Mouse (Mus musculus): Measurements from ENCODE around the gene Asxl1. TPM values are rescaled to one million over a fixed set of nuclear protein-coding genes. Genes with fewer than 3 reads are reported as not detected.
"Not testable (repeated sequence)": the region's sequence is repeated elsewhere in the genome, so short reads cannot be mapped to it uniquely, and the experiment has no call there.

Gene Asxl1
- polyA plus RNA-seq, 1 experiment from 2014 or later, result 19.6 TPM

DNA sequence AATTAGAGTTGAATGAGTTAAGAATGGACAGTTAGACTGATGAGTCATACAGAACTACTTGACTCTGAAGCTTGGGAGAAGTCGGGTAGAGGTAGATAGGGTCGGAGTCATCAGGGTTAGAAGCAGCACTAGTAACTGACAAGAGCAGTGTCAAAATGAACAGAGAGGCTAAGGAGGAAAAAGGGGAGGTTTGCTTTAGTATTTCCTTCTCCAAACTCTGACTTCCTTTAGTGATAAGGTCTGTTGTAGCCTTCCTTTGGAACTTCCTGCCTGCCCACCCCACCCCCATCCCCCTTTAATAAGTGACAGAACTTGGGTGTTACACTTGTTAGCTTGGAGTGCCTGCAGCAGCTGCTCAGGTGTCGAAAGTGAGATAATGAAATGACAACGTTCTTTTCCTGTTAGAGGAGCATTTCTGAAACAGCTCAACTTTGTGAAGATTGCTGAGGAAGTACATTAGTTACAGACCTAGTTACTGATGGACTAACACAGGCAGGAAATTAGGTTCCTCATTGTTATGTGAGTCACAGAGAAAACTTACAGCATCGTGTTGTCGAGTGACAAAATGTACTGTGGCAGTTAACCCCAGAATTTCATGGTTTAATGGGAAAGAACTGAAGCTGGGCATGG, 5.0 kb downstream of the Asxl1 start:
- ATAC-seq (ENCODE audit: low FRiP score) (no peak), DNase-seq (ENCODE audit: low spot score, missing footprints) (no peak)
- Histone ChIP-seq H3K4me2 (no peak overlapping the region), H3K4me1 (ENCODE audit: control insufficient read depth, insufficient read depth, low read length) (peaks cover 21% of the 10 kb centered on the region), H3K9ac (ENCODE audit: low read length) (no peak overlapping the region), H3K27me3 (ENCODE audit: control insufficient read depth, insufficient read depth, low read length) (no peaks in the 10 kb centered on the region), H3K4me3 (ENCODE audit: low read depth, low read length) (no peak overlapping the region), H3K9me3 (ENCODE audit: control insufficient read depth, low read length) (no peaks in the 10 kb centered on the region), H3K36me3 (ENCODE audit: control insufficient read depth, insufficient read depth, low read length) (0 out of 2 replicates have a peak, but pooled peaks cover 2% of the 10 kb centered on the region), H3K27ac (ENCODE audit: low read depth, low read length) (no peak overlapping the region)
- 68% methylated on average over 6 of the region's 6 CpGs for WGBS

DNA sequence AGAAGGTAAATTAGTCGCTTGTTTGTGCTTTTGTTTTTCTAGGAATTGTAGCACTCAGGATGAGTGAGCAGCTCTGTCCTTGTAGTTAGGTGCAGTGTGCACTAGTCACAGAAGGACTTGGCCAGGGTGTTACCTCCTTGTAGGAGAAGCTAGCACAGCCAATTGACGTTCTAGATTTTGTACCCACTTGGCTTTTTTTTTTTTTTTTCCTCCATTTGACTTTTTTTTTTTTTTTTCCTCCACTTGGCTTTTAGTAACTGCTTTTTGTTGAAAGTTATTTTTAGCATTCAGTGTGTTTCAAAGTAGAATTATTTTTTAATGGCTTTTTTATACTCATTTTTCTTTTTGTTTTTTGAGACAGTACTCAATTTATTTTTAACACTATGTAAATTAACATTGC, 9.0 kb downstream of the Asxl1 start:
- DNase-seq (ENCODE audit: low spot score, missing footprints), result no peak
- Histone ChIP-seq H3K4me2 (no peak overlapping the region), H3K4me1 (ENCODE audit: control insufficient read depth, insufficient read depth, low read length) (0 out of 2 replicates have a peak, but pooled peaks cover 4% of the 10 kb centered on the region), H3K4me3 (ENCODE audit: low read depth, low read length) (no peak overlapping the region), H3K27me3 (ENCODE audit: control insufficient read depth, insufficient read depth, low read length) (no peaks in the 10 kb centered on the region), H3K9me3 (ENCODE audit: control insufficient read depth, low read length) (no peaks in the 10 kb centered on the region), H3K27ac (ENCODE audit: low read depth, low read length) (no peak overlapping the region), H3K9ac (ENCODE audit: low read length) (no peak overlapping the region), H3K36me3 (ENCODE audit: control insufficient read depth, insufficient read depth, low read length) (peaks cover 22% of the 10 kb centered on the region)
- no peak for ATAC-seq (ENCODE audit: low FRiP score)
- WGBS, result 89% methylated on average over 2 of the region's 2 CpGs

DNA sequence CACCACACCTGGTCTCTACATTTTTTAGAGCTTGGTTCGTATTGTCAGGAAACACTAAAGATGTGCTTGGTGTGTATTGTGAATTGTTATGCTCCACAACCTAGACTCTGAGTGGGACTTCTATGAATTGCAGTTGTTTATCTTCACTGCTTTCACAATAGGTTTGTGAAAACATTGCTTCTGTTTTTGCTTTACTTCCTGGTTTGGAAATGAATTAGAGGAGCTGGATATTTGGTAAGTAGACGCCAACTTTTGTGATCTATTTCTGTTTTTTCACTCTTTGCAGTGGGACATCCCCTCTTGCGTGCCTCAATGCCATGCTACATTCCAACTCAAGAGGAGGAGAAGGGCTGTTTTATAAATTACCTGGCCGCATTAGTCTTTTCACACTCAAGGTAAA, 11.2 kb downstream of the Asxl1 start:
- Histone ChIP-seq H3K27ac (ENCODE audit: low read depth, low read length) (no peak overlapping the region), H3K9me3 (ENCODE audit: control insufficient read depth, low read length) (no peaks in the 10 kb centered on the region), H3K4me2 (no peak overlapping the region), H3K9ac (ENCODE audit: low read length) (no peak overlapping the region), H3K4me1 (ENCODE audit: control insufficient read depth, insufficient read depth, low read length) (no peaks in the 10 kb centered on the region), H3K27me3 (ENCODE audit: control insufficient read depth, insufficient read depth, low read length) (no peaks in the 10 kb centered on the region), H3K4me3 (ENCODE audit: low read depth, low read length) (no peak overlapping the region), H3K36me3 (ENCODE audit: control insufficient read depth, insufficient read depth, low read length) (peaks cover 22% of the 10 kb centered on the region)
- DNase-seq (ENCODE audit: low spot score, missing footprints) (no peak), ATAC-seq (ENCODE audit: low FRiP score) (no peak)
- WGBS, result 96% methylated on average over 4 of the region's 4 CpGs

DNA sequence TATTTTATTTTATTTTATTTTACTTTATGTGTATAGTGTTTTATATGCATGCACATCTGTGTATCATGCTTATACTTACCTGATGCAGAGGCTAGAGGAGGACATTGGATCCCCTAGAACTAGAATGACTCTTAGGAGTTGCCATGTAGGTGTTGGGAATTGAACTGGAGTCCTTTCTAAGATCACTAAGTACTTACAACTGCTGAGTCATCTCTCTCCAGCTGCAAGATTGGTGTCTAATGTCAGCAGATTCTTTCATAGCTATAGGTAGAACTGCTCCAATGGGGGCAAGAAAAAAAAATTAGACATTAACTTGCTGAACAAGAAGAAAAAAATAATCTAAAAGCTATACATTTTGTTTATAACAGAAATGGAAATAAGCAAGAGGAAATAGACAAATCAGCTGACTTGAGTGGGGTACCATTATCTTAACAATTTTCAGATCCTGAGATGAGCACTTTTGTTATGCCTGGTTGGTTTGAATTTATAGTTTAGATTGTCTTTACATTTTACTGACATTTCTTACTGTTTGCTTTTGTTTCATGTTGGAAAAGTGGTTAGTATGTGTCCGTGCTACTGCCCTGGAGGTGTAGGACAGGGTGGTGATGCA, 15.6 kb downstream of the Asxl1 start:
- Histone ChIP-seq H3K4me3 (ENCODE audit: low read depth, low read length) (no peak overlapping the region), H3K27ac (ENCODE audit: low read depth, low read length) (no peak overlapping the region), H3K36me3 (ENCODE audit: control insufficient read depth, insufficient read depth, low read length) (peaks cover 23% of the 10 kb centered on the region), H3K4me2 (no peak overlapping the region), H3K9me3 (ENCODE audit: control insufficient read depth, low read length) (no peaks in the 10 kb centered on the region), H3K9ac (ENCODE audit: low read length) (no peak overlapping the region), H3K27me3 (ENCODE audit: control insufficient read depth, insufficient read depth, low read length) (no peaks in the 10 kb centered on the region), H3K4me1 (ENCODE audit: control insufficient read depth, insufficient read depth, low read length) (no peaks in the 10 kb centered on the region)
- ATAC-seq (ENCODE audit: low FRiP score) (no peak), DNase-seq (ENCODE audit: low spot score, missing footprints) (no peak)
- 97% methylated on average over 1 of the region's 1 CpGs for WGBS

DNA sequence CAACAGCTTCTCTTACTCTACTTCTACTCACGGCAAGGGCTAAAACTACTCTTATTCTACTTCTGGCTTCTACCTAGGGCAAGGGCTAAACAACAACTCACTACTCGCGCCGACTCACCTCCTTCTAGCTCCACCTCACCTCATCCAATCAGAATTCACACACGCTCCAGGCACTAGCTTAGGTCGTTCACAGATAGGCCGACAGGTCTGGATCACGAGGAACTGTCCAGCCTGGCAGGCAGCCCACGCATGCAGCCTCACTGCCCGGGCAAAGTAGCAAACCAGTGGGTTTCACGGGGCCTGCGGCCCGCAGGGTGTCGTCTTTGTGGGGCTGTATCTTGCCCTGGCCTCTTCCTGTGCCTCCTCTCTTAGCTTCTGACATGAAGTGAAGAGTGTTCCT, 18.9 kb downstream of the Asxl1 start:
- DNase-seq (ENCODE audit: low spot score, missing footprints); H3K9ac ChIP-seq (ENCODE audit: low read length); H3K27ac ChIP-seq (ENCODE audit: low read depth, low read length); H3K4me1 ChIP-seq (ENCODE audit: control insufficient read depth, insufficient read depth, low read length); H3K27me3 ChIP-seq (ENCODE audit: control insufficient read depth, insufficient read depth, low read length); ATAC-seq (ENCODE audit: low FRiP score); H3K9me3 ChIP-seq (ENCODE audit: control insufficient read depth, low read length); H3K4me3 ChIP-seq (ENCODE audit: low read depth, low read length); H3K4me2 ChIP-seq: not testable (repeated sequence)
- 92% methylated on average over 14 of the region's 14 CpGs for WGBS
- peaks cover 11% of the 10 kb centered on the region; the same call in 1 of the 2 replicates for H3K36me3 ChIP-seq (ENCODE audit: control insufficient read depth, insufficient read depth, low read length)

DNA sequence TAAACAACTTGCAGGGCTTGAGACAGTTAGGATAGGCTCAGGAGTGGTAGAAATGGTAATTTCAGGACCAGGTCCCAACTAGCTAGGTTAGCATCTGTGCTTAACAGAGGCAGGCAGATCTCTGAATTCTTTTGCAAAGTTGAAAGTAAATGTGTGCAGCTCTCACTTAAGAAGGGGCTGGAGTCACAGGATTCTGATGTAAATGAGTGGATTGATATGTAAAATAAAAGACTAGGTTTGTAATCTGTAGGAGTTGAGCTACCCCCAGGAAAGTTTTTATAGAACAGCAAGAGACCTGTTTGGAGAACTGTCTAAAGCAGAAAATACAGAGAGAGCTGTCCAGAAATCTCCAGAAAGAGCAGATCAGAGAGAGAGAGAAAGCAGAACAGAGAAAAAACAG, 25.2 kb downstream of the Asxl1 start:
- ATAC-seq (ENCODE audit: low FRiP score), result no peak
- Histone ChIP-seq H3K36me3 (ENCODE audit: control insufficient read depth, insufficient read depth, low read length) (peaks cover 9% of the 10 kb centered on the region; the same call in 1 of the 2 replicates), H3K4me2 (no peak overlapping the region), H3K4me3 (ENCODE audit: low read depth, low read length) (no peak overlapping the region), H3K27me3 (ENCODE audit: control insufficient read depth, insufficient read depth, low read length) (no peaks in the 10 kb centered on the region), H3K9me3 (ENCODE audit: control insufficient read depth, low read length) (no peaks in the 10 kb centered on the region), H3K27ac (ENCODE audit: low read depth, low read length) (no peak overlapping the region), H3K4me1 (ENCODE audit: control insufficient read depth, insufficient read depth, low read length) (no peaks in the 10 kb centered on the region), H3K9ac (ENCODE audit: low read length) (no peak overlapping the region)
- DNase-seq (ENCODE audit: low spot score, missing footprints), result no peak

DNA sequence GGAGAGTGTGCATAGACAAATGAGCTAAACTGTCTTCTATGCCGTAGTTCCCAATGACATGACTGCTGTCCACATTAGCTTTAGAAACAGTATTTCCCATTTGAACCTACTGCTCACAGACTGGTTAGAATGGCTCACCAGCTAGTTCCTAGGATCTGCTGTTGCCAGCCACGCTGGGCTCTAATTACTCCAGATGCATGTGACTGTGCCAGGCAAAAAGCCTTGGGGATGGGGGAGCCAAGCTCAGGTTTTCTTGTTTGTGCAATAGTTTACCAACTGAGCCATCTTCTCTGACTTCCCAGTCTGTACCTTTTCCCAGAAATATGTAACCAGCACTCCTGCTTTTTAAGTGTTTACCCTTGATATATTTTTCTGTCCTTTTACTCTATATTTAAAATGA, 29.8 kb downstream of the Asxl1 start:
- H3K4me1 ChIP-seq (ENCODE audit: control insufficient read depth, insufficient read depth, low read length), result no peaks in the 10 kb centered on the region
- H3K27me3 ChIP-seq (ENCODE audit: control insufficient read depth, insufficient read depth, low read length), result no peaks in the 10 kb centered on the region
- WGBS, result 86% methylated on average over 2 of the region's 2 CpGs
- no peak overlapping the region for H3K27ac ChIP-seq (ENCODE audit: low read depth, low read length)
- H3K36me3 ChIP-seq (ENCODE audit: control insufficient read depth, insufficient read depth, low read length), result peaks cover 3% of the 10 kb centered on the region; the same call in 1 of the 2 replicates
- H3K4me2 ChIP-seq, result no peak overlapping the region
- H3K9ac ChIP-seq (ENCODE audit: low read length), result no peak overlapping the region
- no peak overlapping the region for H3K4me3 ChIP-seq (ENCODE audit: low read depth, low read length)
- DNase-seq (ENCODE audit: low spot score, missing footprints), result no peak
- ATAC-seq (ENCODE audit: low FRiP score), result no peak
- H3K9me3 ChIP-seq (ENCODE audit: control insufficient read depth, low read length), result no peaks in the 10 kb centered on the region

DNA sequence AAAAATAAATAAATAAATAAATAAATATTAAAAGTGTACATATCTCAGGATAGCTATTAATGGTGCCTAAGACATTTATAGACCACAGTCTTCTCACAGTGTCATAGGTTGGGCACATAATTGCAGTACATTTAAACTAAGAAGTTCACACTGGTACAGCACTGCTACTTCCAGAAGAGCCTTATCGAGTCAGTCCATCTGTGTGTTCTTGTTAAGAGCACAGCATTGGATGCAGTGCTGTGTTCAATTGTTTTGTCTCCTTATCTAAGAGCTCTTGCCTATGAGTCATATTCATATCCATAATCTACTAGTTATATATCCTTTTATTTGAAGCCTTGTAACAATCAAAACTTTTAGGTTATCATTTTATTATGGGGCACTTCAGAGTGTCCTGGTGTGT, 34.9 kb downstream of the Asxl1 start:
- WGBS, result 98% methylated on average over 1 of the region's 1 CpGs
- Histone ChIP-seq H3K4me1 (ENCODE audit: control insufficient read depth, insufficient read depth, low read length) (no peaks in the 10 kb centered on the region), H3K36me3 (ENCODE audit: control insufficient read depth, insufficient read depth, low read length) (peaks cover 3% of the 10 kb centered on the region; the same call in 1 of the 2 replicates), H3K27ac (ENCODE audit: low read depth, low read length) (no peak overlapping the region), H3K4me3 (ENCODE audit: low read depth, low read length) (no peak overlapping the region), H3K9me3 (ENCODE audit: control insufficient read depth, low read length) (no peaks in the 10 kb centered on the region), H3K4me2 (no peak overlapping the region), H3K27me3 (ENCODE audit: control insufficient read depth, insufficient read depth, low read length) (no peaks in the 10 kb centered on the region), H3K9ac (ENCODE audit: low read length) (no peak overlapping the region)
- ATAC-seq (ENCODE audit: low FRiP score), result no peak
- no peak for DNase-seq (ENCODE audit: low spot score, missing footprints)

DNA sequence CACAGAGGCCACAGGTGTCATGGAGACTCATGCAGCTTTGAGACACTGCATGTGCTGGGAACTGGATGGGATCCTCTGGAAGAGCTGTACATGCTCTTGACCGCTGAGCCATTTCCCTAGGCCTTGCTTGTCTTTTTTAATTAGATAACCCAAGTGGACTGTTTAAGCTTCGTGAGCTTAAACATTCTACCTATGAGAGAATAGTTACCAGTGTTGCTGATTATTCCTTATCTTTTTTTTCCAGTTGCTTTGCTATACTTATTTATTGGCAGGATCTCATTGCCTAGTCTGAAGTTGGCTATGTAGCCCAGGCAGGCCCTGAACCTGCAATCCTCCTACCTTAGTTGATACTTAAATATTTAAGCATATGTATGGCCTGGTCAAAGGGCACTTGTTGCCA, 44.2 kb downstream of the Asxl1 start:
- Histone ChIP-seq H3K27me3 (ENCODE audit: control insufficient read depth, insufficient read depth, low read length) (no peaks in the 10 kb centered on the region), H3K4me2 (no peak overlapping the region), H3K9me3 (ENCODE audit: control insufficient read depth, low read length) (no peaks in the 10 kb centered on the region), H3K9ac (ENCODE audit: low read length) (no peak overlapping the region), H3K36me3 (ENCODE audit: control insufficient read depth, insufficient read depth, low read length) (peaks cover 30% of the 10 kb centered on the region), H3K4me3 (ENCODE audit: low read depth, low read length) (no peak overlapping the region), H3K27ac (ENCODE audit: low read depth, low read length) (no peak overlapping the region), H3K4me1 (ENCODE audit: control insufficient read depth, insufficient read depth, low read length) (no peaks in the 10 kb centered on the region)
- DNase-seq (ENCODE audit: low spot score, missing footprints), result no peak
- WGBS, result 98% methylated on average over 2 of the region's 2 CpGs
- no peak for ATAC-seq (ENCODE audit: low FRiP score)
